ENCODE assay signal across 9 mouse cellular contexts in the genomic region with DNA sequence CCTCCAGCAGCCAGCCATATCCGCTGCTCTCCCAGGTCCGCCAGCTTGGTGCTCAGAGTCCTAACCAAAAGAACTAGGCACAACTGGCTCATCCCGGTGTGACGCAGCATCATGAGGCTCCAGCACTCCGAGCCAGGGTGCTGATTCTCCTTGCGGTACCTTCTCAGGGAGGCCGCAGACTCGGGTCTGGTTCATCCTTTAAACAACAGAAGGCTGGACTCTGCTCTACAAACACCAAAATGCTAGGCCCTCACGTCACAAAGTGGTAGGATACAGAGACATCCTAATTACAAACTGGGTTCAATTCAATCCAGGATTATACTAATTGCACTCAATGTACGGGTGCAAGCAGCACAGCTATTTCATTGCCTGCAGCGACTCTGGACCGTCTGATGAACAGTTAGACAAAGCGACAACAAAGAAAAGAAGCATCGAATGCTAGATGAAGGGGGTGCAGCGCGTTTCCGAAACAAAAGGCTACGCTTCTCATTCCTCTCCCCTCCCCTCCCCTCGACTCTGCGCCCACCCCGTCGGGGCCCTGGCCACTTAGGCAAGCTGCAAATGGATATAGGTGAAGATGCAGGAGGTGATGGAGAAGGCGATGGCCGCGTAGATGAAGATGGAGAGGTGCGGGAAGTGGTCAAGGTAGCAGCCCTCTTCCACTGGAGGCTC. TPM values are rescaled to one million over a fixed set of nuclear protein-coding genes. Genes with fewer than 3 reads are reported as not detected.
DNase-seq lines count a peak whose midpoint lies in the region; ATAC-seq lines count a peak whose summit lies in the region.
"Had no signal": no experiment of that assay in that cellular context is flagged by ENCODE, and none has a peak within 500 bp of the region (broad histone marks: within the 10 kb centered on the region; RNA-seq: fewer than 3 reads in every experiment).

No protein-coding gene starts in this region.

- no peaks in the 10 kb centered on the region for H3K9me3 ChIP-seq in neural tube, embryonic 13.5 days

- intact Hi-C loops in left cerebral cortex, postnatal 25 days (cut with DNase I): no loop called here

- H3K27ac ChIP-seq in neural tube, embryonic 13.5 days (replicated peaks): peak overlapping the region; percentile 95

- peak; percentile 68; the same call in 1 of the 2 replicates for ATAC-seq in neural tube, embryonic 13.5 days (ENCODE audit: low read depth)
- no peak for ATAC-seq in erythroid progenitor cell, adult 5-6 weeks (replicated peaks; ENCODE audit: low FRiP score, poor library complexity, severe bottlenecking)

- peak overlapping the region; percentile 95 for H3K9ac ChIP-seq in neural tube, embryonic 13.5 days

- WGBS in neural tube, embryonic 13.5 days: 2% methylated on average over 26 of the region's 26 CpGs

- H3K4me2 ChIP-seq in neural tube, embryonic 13.5 days: peak overlapping the region; percentile 82

- peaks cover 31% of the 10 kb centered on the region for H3K4me1 ChIP-seq in neural tube, embryonic 13.5 days (replicated peaks)

- H3K4me3 ChIP-seq in neural tube, embryonic 13.5 days: peak overlapping the region; percentile 72

- peak; percentile 85 for DNase-seq in heart, adult 11 months
- no peak for DNase-seq in heart, postnatal 4 days
- DNase-seq in R1 (ENCODE audit: low read depth, low spot score): peak; percentile 24
- DNase-seq in frontal cortex, postnatal 36 days (ENCODE audit: low spot score in 2 of 2): peak; percentile 58 to 59
- DNase-seq in left cerebral cortex, postnatal 25 days (ENCODE audit: low spot score in 2 of 2): peak; percentile 51 to 72
- no peak for DNase-seq in urinary bladder, adult 18-20 months (ENCODE audit: low spot score in 2 of 2)

- H3K36me3 ChIP-seq in neural tube, embryonic 13.5 days: peaks cover 18% of the 10 kb centered on the region

- H3K27me3 ChIP-seq in neural tube, embryonic 13.5 days: no peaks in the 10 kb centered on the region
- H3K27me3 ChIP-seq: CH12.LX had no signal

RNA-seq across cellular contexts. Expression of a gene that starts 0.7 kb away (rescaled TPM):
- 1 to 10 TPM; 5.2 to 5.6 TPM for total RNA-seq in heart, postnatal 4 days (2021)
- 100 to 1,000 TPM; 227 to 230 TPM for total RNA-seq in left cerebral cortex, postnatal 25 days (2021)
- polyA plus RNA-seq in neural tube, embryonic 13.5 days (2015; fragmentation: Nextera tagmentation; extraction: Ambion mirVana): 544 and 566 TPM in 2 replicates
- total RNA-seq in erythroid progenitor cell, adult 5-6 weeks (2015; ENCODE audit: low replicate concordance): not detected in 2 replicates
- not detected in 2 replicates for total RNA-seq in erythroid progenitor cell, adult 5-6 weeks (2017; ENCODE audit: low replicate concordance)
- total RNA-seq: CH12.LX had no signal

RNA-seq across cellular contexts. Expression of a gene that starts 13.0 kb away (rescaled TPM):
- 10 to 100 TPM; 22.2 to 24.9 TPM for total RNA-seq in heart, postnatal 4 days (2021)
- total RNA-seq in left cerebral cortex, postnatal 25 days (2021): 10 to 100 TPM; 23.5 to 25.8 TPM
- polyA plus RNA-seq in neural tube, embryonic 13.5 days (2015; fragmentation: Nextera tagmentation; extraction: Ambion mirVana): 35.8 and 37.8 TPM in 2 replicates
- 32.4 and 44.0 TPM in 2 replicates for total RNA-seq in erythroid progenitor cell, adult 5-6 weeks (2015; ENCODE audit: low replicate concordance)
- 25.0 and 30.2 TPM in 2 replicates for total RNA-seq in erythroid progenitor cell, adult 5-6 weeks (2017; ENCODE audit: low replicate concordance)

RNA-seq across cellular contexts. Expression of a gene that starts 13.2 kb away (rescaled TPM):
- total RNA-seq in heart, postnatal 4 days (2021): 10 to 100 TPM; 15.2 to 15.3 TPM
- total RNA-seq in left cerebral cortex, postnatal 25 days (2021): 10 to 100 TPM; 16.1 to 16.3 TPM
- polyA plus RNA-seq in neural tube, embryonic 13.5 days (2015; fragmentation: Nextera tagmentation; extraction: Ambion mirVana): 34.0 and 34.8 TPM in 2 replicates
- total RNA-seq in erythroid progenitor cell, adult 5-6 weeks (2015; ENCODE audit: low replicate concordance): 56.6 and 62.9 TPM in 2 replicates
- 69.3 and 137 TPM in 2 replicates for total RNA-seq in erythroid progenitor cell, adult 5-6 weeks (2017; ENCODE audit: low replicate concordance)

RNA-seq across cellular contexts. Expression of a gene that starts 28.4 kb away (rescaled TPM):
- total RNA-seq in heart, postnatal 4 days (2021): 10 to 100 TPM; 15.0 to 16.9 TPM
- total RNA-seq in left cerebral cortex, postnatal 25 days (2021): 10 to 100 TPM; 26.9 to 27.2 TPM
- 14.0 and 15.2 TPM in 2 replicates for polyA plus RNA-seq in neural tube, embryonic 13.5 days (2015; fragmentation: Nextera tagmentation; extraction: Ambion mirVana)
- total RNA-seq in erythroid progenitor cell, adult 5-6 weeks (2015; ENCODE audit: low replicate concordance): 1.1 and 3.8 TPM in 2 replicates
- total RNA-seq in erythroid progenitor cell, adult 5-6 weeks (2017; ENCODE audit: low replicate concordance): 7.4 and 7.8 TPM in 2 replicates

RNA-seq across cellular contexts. Expression of a gene that starts 49.8 kb away (rescaled TPM):
- total RNA-seq in heart, postnatal 4 days (2021): 100 to 1,000 TPM; 233 to 253 TPM
- total RNA-seq in left cerebral cortex, postnatal 25 days (2021): 10 to 100 TPM; 94.2 to 98.5 TPM
- 188 and 193 TPM in 2 replicates for polyA plus RNA-seq in neural tube, embryonic 13.5 days (2015; fragmentation: Nextera tagmentation; extraction: Ambion mirVana)
- total RNA-seq in erythroid progenitor cell, adult 5-6 weeks (2015; ENCODE audit: low replicate concordance): 87.2 and 106 TPM in 2 replicates
- total RNA-seq in erythroid progenitor cell, adult 5-6 weeks (2017; ENCODE audit: low replicate concordance): 7.3 and 24.4 TPM in 2 replicates

Comparison
In these comparisons a context has a peak if more than half of its experiments do, and no peak if none do; other contexts are left out.
1. DNase-seq: peak in heart, adult 11 months (single experiment), R1 (single experiment), frontal cortex, postnatal 36 days (2 of 2) and left cerebral cortex, postnatal 25 days (2 of 2); none in heart, postnatal 4 days (single experiment) and urinary bladder, adult 18-20 months (0 of 2).
2. RNA of a gene that starts 0.7 kb away (total RNA-seq): 227 to 230 TPM in left cerebral cortex, postnatal 25 days; 5.2 to 5.6 TPM in heart, postnatal 4 days and not detected in erythroid progenitor cell, adult 5-6 weeks; every median in the first group is over 10 times any median in the second.